Mouse (Mus musculus) limb, embryonic 14.5 days (tissue): ENCODE results near the gene Nfyb. TPM values are rescaled to one million over a fixed set of nuclear protein-coding genes. Genes with fewer than 3 reads are reported as not detected.

Experiments used
- ATAC-seq: fragments of 200-750 bp; cut with Nextera tagmentation; 2 replicates; pipeline ENCODE4 v1.8.0; 2017; ENCODE audit warnings: low read depth, moderate number of reproducible peaks, moderate TSS enrichment; ENCODE audit not compliant: low FRiP score
- DNase-seq: peaks from one replicate; pipeline ENCODE4 v3.0.0-alpha.2; 2015; ENCODE audit warnings: low spot score
- H3K27ac ChIP-seq: fragments of 300-500 bp; sonication (generic); replicated peaks from 2 replicates; pipeline ENCODE4 v1.5.1; 2014; ENCODE audit warnings: low read depth, mild to moderate bottlenecking, low read length, moderate library complexity, mixed read lengths
- H3K27me3 ChIP-seq: fragments of 300-500 bp; sonication (generic); 2 replicates; pipeline ENCODE4 v1.6.1; 2014; ENCODE audit warnings: low read length, mixed read lengths; ENCODE audit not compliant: control insufficient read depth, insufficient read depth
- H3K36me3 ChIP-seq: fragments of 300-500 bp; sonication (generic); 2 replicates; pipeline ENCODE4 v1.6.1; 2014; ENCODE audit warnings: mild to moderate bottlenecking, low read length, moderate library complexity, mixed read lengths; ENCODE audit not compliant: control insufficient read depth, insufficient read depth
- H3K4me1 ChIP-seq: fragments of 300-500 bp; sonication (generic); 2 replicates; pipeline ENCODE4 v1.6.1; 2014; ENCODE audit warnings: antibody characterized with exemption, low read length, mixed read lengths; ENCODE audit not compliant: control insufficient read depth, insufficient read depth
- H3K4me2 ChIP-seq: fragments of 300-500 bp; sonication (generic); replicated peaks from 2 replicates; pipeline ENCODE4 v1.6.1; 2014; ENCODE audit warnings: low read depth, mild to moderate bottlenecking, low read length, moderate library complexity; ENCODE audit not compliant: severe bottlenecking
- H3K4me3 ChIP-seq: fragments of 300-500 bp; sonication (generic); replicated peaks from 2 replicates; pipeline ENCODE4 v1.5.1; 2014; ENCODE audit warnings: low read length
- H3K9ac ChIP-seq: fragments of 300-500 bp; sonication (generic); 2 replicates; pipeline ENCODE4 v1.6.1; 2014; ENCODE audit warnings: mild to moderate bottlenecking, low read depth, low read length, moderate library complexity; ENCODE audit not compliant: severe bottlenecking
- H3K9me3 ChIP-seq: fragments of 300-500 bp; sonication (generic); 2 replicates; pipeline ENCODE4 v1.6.1; 2016; ENCODE audit warnings: low read length; ENCODE audit not compliant: control insufficient read depth
- POLR2A ChIP-seq: fragments of 200-500 bp; IDR thresholded peaks from 2 replicates; pipeline ENCODE4 v1.8.0; 2012; ENCODE audit warnings: inconsistent platforms, mild to moderate bottlenecking, moderate library complexity, borderline replicate concordance; ENCODE audit not compliant: insufficient read depth, insufficient read length; ENCODE audit errors: extremely low read depth
- WGBS: fragments of 180-500 bp; shearing (Covaris S2); extraction: QIAGEN DNeasy Blood & Tissue Kit; methylation state at CpG from one replicate; pipeline ENCODE4 v1.1.7; 2014; 5-methylcytosine and 5-hydroxymethylcytosine counted together
- polyA plus RNA-seq, 2 experiments: library from polyadenylated mRNA; depleted of rRNA in 1 of 2; stranded (reverse) in 1 of 2; unstranded in 1 of 2; fragments of >200 nt; fragmentation: Nextera tagmentation in 1 of 2; extraction: Ambion mirVana in 1 of 2; gene quantifications; 2 replicates each; pipeline versions ENCODE4 v1.2.1 to v1.2.3; 2012 to 2014

The Nfyb gene
- polyA plus RNA-seq, 2 experiments = 41.0 to 41.3 TPM

DNA sequence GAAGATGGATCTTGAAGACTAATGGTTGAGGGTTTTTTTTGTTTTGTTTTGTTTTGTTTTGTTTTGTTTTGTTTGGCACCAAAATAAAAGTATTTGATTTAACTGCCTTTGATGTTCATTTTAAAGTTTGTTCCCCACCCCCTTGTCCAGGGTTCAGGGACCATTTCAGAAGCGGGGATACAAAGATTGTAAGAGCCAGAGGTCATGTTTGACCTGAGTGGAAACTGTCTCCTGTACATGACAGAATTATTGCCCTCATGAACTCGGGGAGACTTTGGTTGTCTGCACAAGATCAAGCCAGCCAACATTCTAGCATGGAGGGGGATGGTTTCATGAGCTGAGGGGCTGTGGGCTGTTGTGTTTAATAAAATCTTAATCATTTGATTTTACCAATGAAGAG, 28.4 kb upstream of the Nfyb start:
- DNase-seq = no peak
- Histone ChIP-seq H3K36me3 (no peaks in the 10 kb centered on the region), H3K4me2 (no peak overlapping the region), H3K9me3 (no peaks in the 10 kb centered on the region; the same call in 1 of the 2 replicates), H3K4me3 (no peak overlapping the region), H3K27ac (no peak overlapping the region), H3K9ac (no peak overlapping the region), H3K27me3 (no peaks in the 10 kb centered on the region), H3K4me1 (peaks cover 13% of the 10 kb centered on the region)
- 55% methylated on average over 2 of the region's 2 CpGs for WGBS
- TF ChIP-seq POLR2A = no peak
- ATAC-seq = no peak

DNA sequence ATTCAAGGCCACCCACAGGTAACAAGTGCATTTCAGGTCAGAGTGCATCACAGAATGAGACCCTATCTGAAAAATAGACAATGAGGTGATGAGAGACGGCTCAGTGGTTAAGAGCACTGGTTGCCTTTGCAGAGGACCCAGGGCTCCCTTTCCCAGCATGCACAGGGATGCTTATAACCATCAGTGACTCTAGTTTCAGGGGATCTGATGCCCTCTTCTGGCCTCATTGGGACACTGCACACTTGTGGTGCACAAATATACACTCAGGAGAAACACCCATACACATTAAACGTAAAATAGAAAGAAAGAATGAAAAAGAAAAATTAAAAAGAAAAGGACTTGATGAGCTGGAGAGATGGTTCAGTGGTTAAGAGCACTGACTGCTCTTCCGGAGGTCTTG, 27.8 kb upstream of the Nfyb start:
- Histone ChIP-seq H3K4me2 (no peak overlapping the region), H3K9me3 (no peaks in the 10 kb centered on the region; the same call in 1 of the 2 replicates), H3K36me3 (no peaks in the 10 kb centered on the region), H3K9ac (no peak overlapping the region), H3K4me3 (no peak overlapping the region), H3K27me3 (no peaks in the 10 kb centered on the region), H3K4me1 (peaks cover 8% of the 10 kb centered on the region), H3K27ac (no peak overlapping the region)
- ATAC-seq (no peak), DNase-seq (no peak)
- TF ChIP-seq POLR2A = no peak
- WGBS = 91% methylated on average over 3 of the region's 3 CpGs

DNA sequence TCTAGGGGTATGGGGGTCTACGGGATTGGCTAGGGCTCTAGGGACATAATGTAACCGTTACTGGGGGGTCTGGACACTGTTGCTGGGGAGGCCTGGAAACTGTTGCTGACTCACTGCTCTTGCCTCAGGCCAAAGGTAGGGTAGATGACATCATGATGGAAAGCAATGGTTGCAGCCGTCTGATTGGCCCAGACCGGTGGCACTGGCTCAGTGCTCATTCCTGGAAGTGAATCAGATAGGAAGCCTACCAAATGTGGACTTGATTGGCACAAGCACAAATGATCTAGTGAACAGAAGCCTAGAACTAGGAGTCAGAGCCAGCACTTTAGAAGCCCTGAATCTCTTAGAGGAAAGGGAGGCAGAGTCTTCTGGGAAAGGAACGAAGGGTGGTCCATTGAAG, 26.6 kb upstream of the Nfyb start:
- Histone ChIP-seq H3K27ac (no peak overlapping the region), H3K36me3 (no peaks in the 10 kb centered on the region), H3K4me3 (no peak overlapping the region), H3K4me1 (peaks cover 3% of the 10 kb centered on the region; the same call in 1 of the 2 replicates), H3K4me2 (no peak overlapping the region), H3K9me3 (no peaks in the 10 kb centered on the region; the same call in 1 of the 2 replicates), H3K27me3 (no peaks in the 10 kb centered on the region), H3K9ac (no peak overlapping the region)
- WGBS = 92% methylated on average over 5 of the region's 5 CpGs
- TF ChIP-seq POLR2A = no peak
- ATAC-seq = no peak
- DNase-seq = no peak

DNA sequence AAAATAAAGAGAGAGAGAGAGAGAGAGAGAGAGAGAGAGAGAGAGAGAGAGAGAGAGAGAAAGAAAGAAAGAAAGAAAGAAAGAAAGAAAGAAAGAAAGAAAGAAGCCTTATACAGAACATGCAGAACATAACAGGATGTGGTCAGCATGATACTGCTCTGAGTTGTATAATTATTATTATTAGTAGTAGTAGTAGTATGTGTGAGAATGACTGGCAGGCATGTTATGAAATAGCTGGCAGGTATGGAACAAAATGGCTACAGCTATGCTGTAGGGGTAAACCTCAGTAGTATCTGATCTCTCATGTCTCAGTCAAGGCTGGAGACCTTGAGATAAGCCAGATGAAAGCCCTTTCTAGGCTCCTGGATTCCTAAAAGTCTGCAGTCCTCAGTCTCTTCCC, 25.2 kb upstream of the Nfyb start:
- ATAC-seq = no peak
- no peaks in the 10 kb centered on the region; the same call in 1 of the 2 replicates for H3K9me3 ChIP-seq
- H3K4me3 ChIP-seq = no peak overlapping the region
- no peaks in the 10 kb centered on the region for H3K36me3 ChIP-seq
- DNase-seq = no peak
- H3K4me1 ChIP-seq = no peaks in the 10 kb centered on the region
- H3K27ac ChIP-seq = no peak overlapping the region
- H3K9ac ChIP-seq = no peak overlapping the region
- no peaks in the 10 kb centered on the region for H3K27me3 ChIP-seq
- no peak for TF ChIP-seq POLR2A
- H3K4me2 ChIP-seq = no peak overlapping the region

DNA sequence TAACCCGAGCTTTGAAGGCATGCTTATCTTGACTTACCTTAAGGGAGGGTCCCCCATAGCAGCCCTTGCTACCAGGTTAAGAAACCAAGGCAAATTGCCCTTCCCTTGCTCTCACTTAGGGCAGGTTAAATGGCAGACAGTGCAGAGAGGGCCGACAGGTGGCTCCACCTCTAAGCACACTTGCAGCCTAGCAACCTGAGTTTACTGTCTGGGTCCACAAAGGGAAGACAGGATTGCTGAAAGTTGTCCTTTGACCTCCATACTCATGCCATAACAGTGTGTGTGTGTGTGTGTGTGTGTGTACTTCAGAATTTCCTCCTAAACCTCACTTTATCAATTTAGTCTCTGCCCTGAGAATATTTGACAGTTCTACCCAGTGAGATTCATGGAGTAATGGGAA, 18.5 kb upstream of the Nfyb start:
- H3K4me2 ChIP-seq = no peak overlapping the region
- TF ChIP-seq POLR2A = no peak
- 0 out of 2 replicates have a peak, but pooled peaks cover 3% of the 10 kb centered on the region for H3K4me1 ChIP-seq
- H3K27me3 ChIP-seq = no peaks in the 10 kb centered on the region
- H3K27ac ChIP-seq = no peak overlapping the region
- WGBS = 33% methylated on average over 2 of the region's 2 CpGs
- H3K4me3 ChIP-seq = no peak overlapping the region
- DNase-seq (no peak), ATAC-seq (no peak)
- H3K36me3 ChIP-seq = no peaks in the 10 kb centered on the region
- no peaks in the 10 kb centered on the region for H3K9me3 ChIP-seq
- no peak overlapping the region for H3K9ac ChIP-seq

DNA sequence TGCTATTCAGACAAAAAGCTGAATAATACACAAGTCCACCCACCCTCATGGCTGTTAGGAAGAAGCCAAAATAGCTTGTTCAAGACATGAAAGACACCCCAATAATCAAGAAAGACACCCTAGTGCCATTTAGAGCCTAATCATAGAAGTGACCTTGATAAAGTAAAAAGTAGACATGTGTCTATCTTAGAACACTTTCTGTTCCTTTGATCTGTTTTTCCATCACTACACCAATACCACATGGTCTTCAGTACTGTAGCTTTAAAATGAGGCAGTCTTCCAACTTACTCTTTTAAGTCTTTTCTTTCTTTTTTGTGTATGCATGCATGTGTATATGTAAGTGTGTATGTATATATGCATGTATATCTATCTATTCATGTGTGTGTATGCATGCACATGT, 16.9 kb upstream of the Nfyb start:
- Histone ChIP-seq H3K27me3 (no peaks in the 10 kb centered on the region), H3K36me3 (no peaks in the 10 kb centered on the region), H3K27ac (no peak overlapping the region), H3K4me1 (0 out of 2 replicates have a peak, but pooled peaks cover 3% of the 10 kb centered on the region), H3K9me3 (no peaks in the 10 kb centered on the region), H3K4me3 (no peak overlapping the region), H3K9ac (no peak overlapping the region), H3K4me2 (no peak overlapping the region)
- DNase-seq = no peak
- no peak for ATAC-seq
- no peak for TF ChIP-seq POLR2A
